Mouse (Mus musculus) stomach, postnatal 0 days (tissue): ENCODE data around the gene Mfsd7a.

Experiments used
- CTCF ChIP-seq: IDR thresholded peaks from 2 replicates; pipeline ENCODE4 v1.5.1; 2016; ENCODE audit warnings: antibody characterized with exemption, low read depth, mild to moderate bottlenecking, moderate library complexity
- EP300 ChIP-seq: optimal IDR thresholded peaks from 2 replicates; pipeline ENCODE3; 2016; ENCODE audit warnings: antibody characterized with exemption

DNA sequence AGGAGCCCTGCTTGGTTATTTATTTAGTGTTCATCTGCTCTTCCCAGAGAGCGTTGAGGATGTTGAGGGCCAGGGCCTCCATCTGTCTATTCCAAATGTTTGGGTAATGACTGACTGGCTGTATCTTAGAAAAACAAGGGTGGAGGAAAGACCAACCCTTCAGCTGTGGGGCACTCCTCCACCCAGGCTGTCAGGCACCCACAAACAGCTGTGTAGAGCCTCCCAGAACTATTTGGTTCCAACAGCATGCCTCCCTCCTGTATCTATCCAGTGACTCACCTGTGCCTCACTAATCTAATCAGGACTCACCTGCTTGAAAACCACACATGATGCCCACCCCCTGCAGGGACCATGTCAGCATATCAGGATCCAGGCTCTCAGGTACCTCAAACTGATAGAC is 3.7 kb upstream of the Mfsd7a start:
- no peak for TF ChIP-seq CTCF
- TF ChIP-seq EP300: no peak
